Mouse (Mus musculus) lung, adult 2 months (tissue): Measurements from ENCODE around the gene Cela2a.

Experiments used
- CTCF ChIP-seq: fragments of 200-500 bp; IDR thresholded peaks from 2 replicates; pipeline ENCODE4 v1.5.1; 2011; ENCODE audit warnings: mild to moderate bottlenecking, low read length, control low read depth; ENCODE audit not compliant: insufficient read depth
- POLR2A ChIP-seq: fragments of 200-500 bp; IDR thresholded peaks from 2 replicates; pipeline ENCODE4 v1.6.1; 2011; ENCODE audit warnings: low read depth, mild to moderate bottlenecking, control low read depth, low read length, borderline replicate concordance; ENCODE audit errors: extremely low read depth

DNA sequence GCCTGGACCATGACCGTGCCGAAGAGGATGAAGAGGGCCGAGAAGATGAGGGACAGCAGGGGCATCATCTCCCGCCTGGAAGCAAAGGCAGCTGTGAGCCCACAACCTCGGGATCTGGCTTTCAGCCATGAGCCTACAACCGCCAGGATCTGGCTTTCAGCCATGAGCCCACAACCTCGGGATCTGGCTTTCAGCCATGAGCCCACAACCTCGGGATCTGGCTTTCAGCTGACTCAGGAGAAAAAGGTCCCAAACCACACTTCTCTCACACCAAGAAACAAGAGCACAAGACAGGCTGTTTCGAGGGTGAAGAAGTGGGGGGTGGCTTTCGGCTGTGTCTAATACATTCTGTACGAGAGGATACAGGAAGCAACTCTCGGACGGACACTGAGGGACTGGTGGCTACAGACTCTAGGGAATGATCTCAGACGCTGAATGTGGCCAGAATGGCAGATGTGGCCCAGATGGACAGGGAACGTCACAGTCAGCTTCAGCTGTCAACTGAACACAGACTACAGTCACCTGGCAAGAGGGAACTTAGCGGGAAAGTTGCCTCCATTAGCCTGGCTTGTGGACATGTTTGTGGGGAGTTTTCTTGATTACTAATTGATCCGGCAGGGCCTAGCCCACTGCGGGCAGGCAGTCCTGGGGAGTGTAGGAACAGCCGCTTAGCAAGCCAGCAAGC, 59.1 kb downstream of the Cela2a start:
- TF ChIP-seq CTCF = no peak
- TF ChIP-seq POLR2A = no peak
